Mouse (Mus musculus) cerebellum, adult 8-10 months (tissue): ENCODE data around the gene Btbd35f1.
"Not testable (repeated sequence)": the region's sequence is repeated elsewhere in the genome, so short reads cannot be mapped to it uniquely, and the experiment has no call there.

ENCODE experiments used
- DNase-seq: peaks from one replicate; pipeline ENCODE4 v3.0.0; 2022

Gene Btbd35f1

GRCm38 (mm10) chrX:32559755-32560154 is at the start of gene Btbd35f1:
Btbd35f1 (plus strand) TSS chrX:32560055.
- not testable (repeated sequence) for DNase-seq

- not testable (repeated sequence) for DNase-seq
Measured at GRCm38 (mm10) chrX:32590878-32591542, 31.2 kb downstream of the Btbd35f1 start.

GRCm38 (mm10) chrX:32601008-32601407 is 41.2 kb downstream of the Btbd35f1 start:
- DNase-seq, result not testable (repeated sequence)

- not testable (repeated sequence) for DNase-seq
Measured at GRCm38 (mm10) chrX:32601425-32601824, 41.6 kb downstream of the Btbd35f1 start.
